Mouse (Mus musculus): ENCODE data around the gene Tfdp1. TPM values are rescaled to one million over a fixed set of nuclear protein-coding genes. Genes with fewer than 3 reads are reported as not detected.

Gene Tfdp1
- polyA plus RNA-seq, 1 experiment, result 153 TPM

DNA sequence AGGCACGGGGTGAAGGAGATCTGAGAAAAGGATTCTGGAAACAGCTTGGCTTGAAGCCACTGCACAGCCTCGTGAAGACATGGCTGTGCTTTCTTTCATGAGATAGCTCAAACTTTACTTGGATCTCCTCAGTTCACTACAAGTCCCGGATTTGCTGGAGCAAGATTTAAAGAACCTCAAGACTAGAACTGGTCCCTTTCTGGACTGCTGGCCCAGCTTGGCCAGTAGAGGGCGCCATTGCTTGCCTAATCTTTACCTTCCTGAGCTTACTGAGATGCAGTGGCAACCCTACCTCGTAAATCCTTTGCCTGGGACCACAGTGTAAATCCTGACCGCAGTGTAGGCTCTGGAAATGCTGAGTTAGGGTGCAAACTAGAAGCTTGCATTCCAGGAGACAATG is 73.0 kb downstream of the Tfdp1 start:
- Histone ChIP-seq H3K4me1 (ENCODE audit: control insufficient read depth, insufficient read depth, low read length) (no peaks in the 10 kb centered on the region), H3K27ac (ENCODE audit: insufficient read depth, low read length) (no peak overlapping the region), H3K4me3 (ENCODE audit: insufficient read depth, low read length) (no peak overlapping the region)
- TF ChIP-seq CTCF (IDR thresholded peaks at IDR 0.05; ENCODE audit: borderline replicate concordance, insufficient read depth, low read length), result peak; percentile 72; the same call in 1 of the 2 replicates
- TF ChIP-seq POLR2A (IDR thresholded peaks at IDR 0.05; ENCODE audit: low read depth, low read length), result no peak

DNA sequence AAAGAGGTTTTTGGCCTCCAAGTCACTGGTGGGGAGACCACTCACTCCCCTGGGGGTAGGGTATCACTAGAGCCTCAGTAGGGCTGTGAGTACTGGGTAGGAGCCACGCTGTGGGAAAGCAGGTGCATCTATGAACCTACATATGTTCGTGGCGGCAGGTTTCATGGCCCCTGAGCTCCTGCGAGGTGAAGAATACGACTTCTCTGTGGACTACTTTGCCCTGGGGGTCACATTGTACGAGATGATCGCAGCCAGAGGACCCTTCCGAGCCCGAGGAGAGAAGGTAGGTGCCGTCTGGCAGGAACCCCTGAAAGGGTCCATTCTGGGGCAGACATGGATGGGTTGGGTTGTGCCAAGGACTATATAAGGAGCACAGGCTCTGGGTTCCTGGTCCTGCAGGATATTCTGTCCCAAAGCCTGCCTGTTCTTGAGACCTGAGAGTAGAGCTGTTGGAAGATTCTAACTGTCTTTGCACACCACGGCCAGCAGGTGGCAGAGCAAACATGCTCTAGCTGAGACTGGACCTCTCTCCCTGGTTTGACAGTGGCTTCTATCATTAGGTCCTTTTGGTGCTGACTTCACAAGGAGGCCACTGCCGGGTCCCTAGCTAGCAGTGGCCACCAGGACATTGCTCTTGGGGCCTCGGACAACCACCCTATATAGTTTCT is 74.5 kb downstream of the Tfdp1 start:
- Histone ChIP-seq H3K27ac (ENCODE audit: insufficient read depth, low read length) (no peak overlapping the region), H3K4me1 (ENCODE audit: control insufficient read depth, insufficient read depth, low read length) (no peaks in the 10 kb centered on the region), H3K4me3 (ENCODE audit: insufficient read depth, low read length) (no peak overlapping the region)
- TF ChIP-seq CTCF (IDR thresholded peaks at IDR 0.05; ENCODE audit: borderline replicate concordance, insufficient read depth, low read length), result peak; percentile 92; the same call in 1 of the 2 replicates
- TF ChIP-seq POLR2A (IDR thresholded peaks at IDR 0.05; ENCODE audit: low read depth, low read length), result no peak

DNA sequence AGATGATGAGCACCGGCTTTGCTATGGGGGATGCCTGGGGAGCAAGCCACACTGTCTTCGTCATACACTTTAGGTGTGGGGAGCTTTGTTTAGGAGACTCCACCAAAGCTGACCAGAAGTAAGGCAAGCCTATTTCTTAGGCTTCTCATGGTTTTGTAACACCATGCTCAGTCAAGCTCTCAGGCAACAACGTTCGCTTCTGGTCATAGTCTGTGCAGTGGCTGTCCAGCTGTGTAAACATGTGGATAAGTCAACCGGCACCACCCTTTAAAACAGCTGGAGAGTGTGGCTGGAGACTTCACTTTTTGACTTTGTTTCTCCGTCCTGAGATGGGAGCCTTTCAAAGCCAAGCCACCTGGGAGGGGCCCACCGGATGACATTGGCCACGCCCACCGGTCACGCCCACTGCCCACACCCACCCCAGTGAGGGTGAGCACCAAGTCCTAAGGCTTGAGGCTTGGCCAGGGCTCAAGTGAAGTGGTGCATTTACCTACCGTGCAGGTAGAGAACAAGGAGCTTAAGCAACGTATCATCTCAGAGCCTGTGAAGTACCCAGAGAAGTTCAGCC is 75.4 kb downstream of the Tfdp1 start:
- Histone ChIP-seq H3K4me3 (ENCODE audit: insufficient read depth, low read length) (no peak overlapping the region), H3K4me1 (ENCODE audit: control insufficient read depth, insufficient read depth, low read length) (no peaks in the 10 kb centered on the region), H3K27ac (ENCODE audit: insufficient read depth, low read length) (no peak overlapping the region)
- TF ChIP-seq CTCF (IDR thresholded peaks at IDR 0.05; ENCODE audit: borderline replicate concordance, insufficient read depth, low read length) (no peak), POLR2A (IDR thresholded peaks at IDR 0.05; ENCODE audit: low read depth, low read length) (no peak)

DNA sequence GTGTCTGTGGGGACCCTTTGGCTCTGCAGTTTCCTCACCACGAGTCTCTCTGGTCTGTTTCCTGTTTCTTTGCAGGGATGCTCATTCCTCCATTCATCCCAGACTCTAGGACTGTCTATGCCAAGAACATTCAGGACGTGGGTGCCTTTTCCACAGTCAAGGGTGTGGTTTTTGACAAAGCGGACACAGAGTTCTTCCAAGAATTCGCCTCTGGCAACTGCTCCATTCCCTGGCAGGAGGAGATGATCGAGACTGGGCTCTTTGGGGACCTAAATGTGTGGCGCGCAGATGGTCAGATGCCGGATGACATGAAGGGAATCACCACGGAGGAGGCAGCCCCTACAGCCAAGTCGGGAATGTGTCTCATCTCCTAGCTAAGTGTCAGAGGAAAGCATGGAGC is 77.3 kb downstream of the Tfdp1 start:
- H3K27ac ChIP-seq (ENCODE audit: insufficient read depth, low read length), result no peak overlapping the region
- no peaks in the 10 kb centered on the region for H3K4me1 ChIP-seq (ENCODE audit: control insufficient read depth, insufficient read depth, low read length)
- H3K4me3 ChIP-seq (ENCODE audit: insufficient read depth, low read length), result no peak overlapping the region
- TF ChIP-seq POLR2A (IDR thresholded peaks at IDR 0.05; ENCODE audit: low read depth, low read length) (no peak), CTCF (IDR thresholded peaks at IDR 0.05; ENCODE audit: borderline replicate concordance, insufficient read depth, low read length) (no peak)

DNA sequence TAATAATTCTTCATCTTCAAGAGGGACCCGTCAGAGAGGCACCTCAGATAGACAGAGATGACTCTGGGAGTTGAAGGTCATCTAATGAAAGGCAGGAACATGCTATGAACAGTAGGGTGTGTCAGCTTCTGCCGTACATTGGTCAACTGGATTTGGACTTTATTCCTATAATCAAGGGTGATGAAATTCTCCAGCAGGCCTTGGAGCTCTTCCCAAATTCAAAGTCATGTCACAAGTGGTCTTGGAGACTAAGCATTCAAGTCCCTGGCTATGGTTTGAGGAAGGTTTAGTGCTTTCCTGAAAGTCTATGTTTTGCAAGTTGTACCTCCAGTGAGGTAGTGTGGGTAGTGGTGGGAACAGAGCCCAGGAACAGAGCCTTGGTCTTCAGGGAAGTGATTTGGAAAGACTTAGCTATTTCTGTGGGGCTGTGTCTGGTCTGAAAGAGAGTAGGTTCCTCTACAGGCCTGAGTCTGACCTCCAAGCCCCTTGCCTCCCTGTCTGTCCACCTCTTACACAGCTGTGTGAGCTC is 80.6 kb downstream of the Tfdp1 start:
- TF ChIP-seq POLR2A (IDR thresholded peaks at IDR 0.05; ENCODE audit: low read depth, low read length), result no peak
- no peak for TF ChIP-seq CTCF (IDR thresholded peaks at IDR 0.05; ENCODE audit: borderline replicate concordance, insufficient read depth, low read length)
- H3K4me1 ChIP-seq (ENCODE audit: control insufficient read depth, insufficient read depth, low read length), result no peaks in the 10 kb centered on the region
- H3K4me3 ChIP-seq (ENCODE audit: insufficient read depth, low read length), result no peak overlapping the region
- no peak overlapping the region for H3K27ac ChIP-seq (ENCODE audit: insufficient read depth, low read length)

DNA sequence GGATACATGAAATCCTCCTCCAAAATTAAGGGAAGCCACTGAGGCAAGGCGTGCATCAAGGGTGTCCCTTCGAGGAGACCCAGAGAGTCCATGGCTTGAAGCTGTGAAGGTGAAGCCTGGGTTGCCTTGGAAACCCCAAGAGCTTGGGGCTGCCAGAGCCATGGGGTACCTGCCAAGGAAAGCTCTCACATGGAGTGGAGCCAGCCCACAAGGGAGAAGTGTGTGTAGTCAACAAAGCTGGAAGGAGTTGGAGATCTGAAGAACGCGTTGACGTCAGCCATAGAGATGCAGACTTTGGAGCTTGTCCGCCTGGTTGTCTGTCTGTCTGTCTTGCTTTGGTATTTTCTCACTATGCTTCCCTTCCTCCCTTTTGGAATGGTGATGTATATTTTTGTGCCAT is 82.4 kb downstream of the Tfdp1 start:
- no peak for TF ChIP-seq POLR2A (IDR thresholded peaks at IDR 0.05; ENCODE audit: low read depth, low read length)
- no peak for TF ChIP-seq CTCF (IDR thresholded peaks at IDR 0.05; ENCODE audit: borderline replicate concordance, insufficient read depth, low read length)
- Histone ChIP-seq H3K27ac (ENCODE audit: insufficient read depth, low read length) (no peak overlapping the region), H3K4me3 (ENCODE audit: insufficient read depth, low read length) (no peak overlapping the region), H3K4me1 (ENCODE audit: control insufficient read depth, insufficient read depth, low read length) (no peaks in the 10 kb centered on the region)

DNA sequence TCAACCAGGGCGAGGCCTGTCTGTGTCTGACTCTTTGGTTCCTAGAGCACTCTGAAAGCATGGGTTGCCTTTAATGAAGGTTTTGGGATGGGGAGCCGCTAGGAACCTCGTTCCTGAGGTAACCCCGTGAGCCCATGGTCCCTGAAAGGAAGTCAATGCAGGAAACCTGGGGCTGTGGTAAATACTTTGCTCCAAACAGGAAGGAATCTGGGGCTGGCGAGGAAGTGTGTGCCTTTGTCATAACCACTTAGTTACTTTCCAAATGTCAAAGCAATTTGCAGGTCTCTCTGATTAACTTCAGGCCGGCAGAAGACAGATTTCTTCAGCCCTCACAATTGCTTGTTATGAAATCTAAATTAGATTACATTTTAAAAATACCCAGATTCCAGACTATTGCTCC is 88.8 kb downstream of the Tfdp1 start:
- H3K27ac ChIP-seq (ENCODE audit: insufficient read depth, low read length), result no peak overlapping the region
- no peak for TF ChIP-seq CTCF (IDR thresholded peaks at IDR 0.05; ENCODE audit: borderline replicate concordance, insufficient read depth, low read length)
- no peak for TF ChIP-seq POLR2A (IDR thresholded peaks at IDR 0.05; ENCODE audit: low read depth, low read length)

More for the DNA sequence above, 88.8 kb downstream of the Tfdp1 start:
- no peaks in the 10 kb centered on the region for H3K4me1 ChIP-seq (ENCODE audit: control insufficient read depth, insufficient read depth, low read length)
- H3K4me3 ChIP-seq (ENCODE audit: insufficient read depth, low read length), result no peak overlapping the region

Other genes with a start within 250 kb of the Tfdp1 start
- 22.6 and 33.0 TPM in 2 replicates for gene Pcid2, start 233.3 kb upstream of the Tfdp1 start, polyA plus RNA-seq (2011; ENCODE audit: insufficient read length, low read depth, missing spikeins)
- gene Cul4a, start 233.1 kb upstream of the Tfdp1 start, polyA plus RNA-seq (2011; ENCODE audit: insufficient read length, low read depth, missing spikeins), result 74.9 and 82.4 TPM in 2 replicates
- gene Lamp1, start 179.6 kb upstream of the Tfdp1 start, polyA plus RNA-seq (2011; ENCODE audit: insufficient read length, low read depth, missing spikeins), result 604 and 655 TPM in 2 replicates
- 0.70 and 2.1 TPM in 2 replicates for gene Grtp1, start 138.1 kb upstream of the Tfdp1 start, polyA plus RNA-seq (2011; ENCODE audit: insufficient read length, low read depth, missing spikeins)
- not detected in 2 replicates for gene Adprhl1, start 84.6 kb upstream of the Tfdp1 start, polyA plus RNA-seq (2011; ENCODE audit: insufficient read length, low read depth, missing spikeins)
- gene Dcun1d2, start 50.6 kb upstream of the Tfdp1 start, polyA plus RNA-seq (2011; ENCODE audit: insufficient read length, low read depth, missing spikeins), result 15.3 and 19.1 TPM in 2 replicates
- gene Tmco3, start 50.6 kb upstream of the Tfdp1 start, polyA plus RNA-seq (2011; ENCODE audit: insufficient read length, low read depth, missing spikeins), result 32.8 and 42.2 TPM in 2 replicates
- gene Atp4b, start 58.1 kb downstream of the Tfdp1 start, polyA plus RNA-seq (2011; ENCODE audit: insufficient read length, low read depth, missing spikeins), result not detected in 2 replicates
- not detected in 2 replicates for gene Grk1, start 66.3 kb downstream of the Tfdp1 start, polyA plus RNA-seq (2011; ENCODE audit: insufficient read length, low read depth, missing spikeins)
- not detected in 2 replicates for gene Tmem255b, start 96.4 kb downstream of the Tfdp1 start, polyA plus RNA-seq (2011; ENCODE audit: insufficient read length, low read depth, missing spikeins)
- 111 and 131 TPM in 2 replicates for gene Gas6, start 155.7 kb downstream of the Tfdp1 start, polyA plus RNA-seq (2011; ENCODE audit: insufficient read length, low read depth, missing spikeins)
- gene 1700029H14Rik, start 223.7 kb downstream of the Tfdp1 start, polyA plus RNA-seq (2011; ENCODE audit: insufficient read length, low read depth, missing spikeins), result not detected in 2 replicates